Mouse (Mus musculus) monocyte, adult 5-6 weeks (primary cell): ENCODE data around the gene Acer3. TPM values are rescaled to one million over a fixed set of nuclear protein-coding genes. Genes with fewer than 3 reads are reported as not detected.

ENCODE experiments used
- ATAC-seq: fragments of 153-309, 156-312 bp; replicated peaks from 2 replicates; pipeline ENCODE4 v1.8.0; 2017; ENCODE audit warnings: mild to moderate bottlenecking; ENCODE audit not compliant: low TSS enrichment, insufficient number of reproducible peaks, severe bottlenecking, poor library complexity, low FRiP score
- total RNA-seq: library from RNA; stranded (forward); fragments of 200-1000, 200-491, 200-594 nt; gene quantifications from 3 replicates; pipeline ENCODE4 v1.2.3, GENCODE M21; 2017

Gene Acer3
- total RNA-seq, 1 experiment from 2014 or later, result 164 TPM

GRCm38 (mm10) chr7:98340343-98340742, 19.3 kb upstream of the Acer3 start:
- ATAC-seq, result no peak

GRCm38 (mm10) chr7:98333987-98334386, 13.0 kb upstream of the Acer3 start:
- 0 out of 2 replicates have a peak, but pooled peaks have one; percentile 23 for ATAC-seq

DNA sequence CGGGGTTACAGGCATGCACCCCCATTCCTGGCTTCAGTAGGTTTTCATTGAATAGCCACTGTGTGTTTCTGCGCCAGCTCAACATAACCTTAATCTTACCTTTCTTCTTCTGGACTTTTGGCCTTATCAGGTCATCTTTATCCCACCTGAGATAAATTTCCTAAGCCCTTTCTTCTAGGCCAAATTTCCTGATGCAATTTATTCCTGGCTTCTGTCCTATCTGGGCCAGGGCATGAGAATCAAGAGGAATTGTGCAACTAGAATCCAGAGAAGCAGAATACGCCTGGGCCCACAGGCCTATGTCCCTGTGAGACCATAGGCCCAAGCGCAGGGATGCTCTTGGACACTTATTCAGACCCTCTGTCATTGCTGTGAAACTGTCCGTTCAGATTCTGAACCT, 12.5 kb upstream of the Acer3 start:
- no peak for ATAC-seq

- ATAC-seq, result no peak
Observed at GRCm38 (mm10) chr7:98332678-98333397, 11.8 kb upstream of the Acer3 start.

- ATAC-seq, result no peak
Observed at GRCm38 (mm10) chr7:98331932-98332331, 10.9 kb upstream of the Acer3 start.

DNA sequence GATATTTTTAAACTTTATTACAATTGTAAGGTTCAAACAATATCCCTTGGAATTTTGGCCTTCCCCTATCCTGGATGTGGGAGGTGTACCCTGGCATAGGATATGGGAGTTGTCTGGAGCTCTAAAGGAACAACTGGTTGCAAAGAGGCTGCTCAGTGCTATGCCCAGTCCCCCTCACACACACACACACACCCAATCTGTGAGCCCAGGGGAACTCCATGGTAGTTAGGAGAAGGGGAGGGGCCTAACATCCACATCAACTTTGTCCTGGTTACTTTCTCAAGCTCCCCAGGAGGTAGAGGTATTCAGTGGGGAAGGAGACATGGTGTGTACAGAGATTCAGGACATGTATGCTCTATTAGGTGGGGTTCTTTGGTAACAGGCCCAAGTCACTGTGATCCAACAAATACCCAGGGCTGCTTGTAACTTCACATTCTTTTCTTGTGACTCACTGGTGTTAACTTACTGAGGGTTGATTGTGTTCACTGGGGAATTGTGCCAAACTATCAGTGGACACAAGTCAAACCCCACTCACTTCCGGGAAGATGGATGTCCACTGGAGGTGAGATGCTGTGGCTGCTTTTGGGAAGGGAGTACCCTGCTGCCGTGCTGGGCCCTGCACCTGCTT, 9.5 kb upstream of the Acer3 start:
- no peak for ATAC-seq

DNA sequence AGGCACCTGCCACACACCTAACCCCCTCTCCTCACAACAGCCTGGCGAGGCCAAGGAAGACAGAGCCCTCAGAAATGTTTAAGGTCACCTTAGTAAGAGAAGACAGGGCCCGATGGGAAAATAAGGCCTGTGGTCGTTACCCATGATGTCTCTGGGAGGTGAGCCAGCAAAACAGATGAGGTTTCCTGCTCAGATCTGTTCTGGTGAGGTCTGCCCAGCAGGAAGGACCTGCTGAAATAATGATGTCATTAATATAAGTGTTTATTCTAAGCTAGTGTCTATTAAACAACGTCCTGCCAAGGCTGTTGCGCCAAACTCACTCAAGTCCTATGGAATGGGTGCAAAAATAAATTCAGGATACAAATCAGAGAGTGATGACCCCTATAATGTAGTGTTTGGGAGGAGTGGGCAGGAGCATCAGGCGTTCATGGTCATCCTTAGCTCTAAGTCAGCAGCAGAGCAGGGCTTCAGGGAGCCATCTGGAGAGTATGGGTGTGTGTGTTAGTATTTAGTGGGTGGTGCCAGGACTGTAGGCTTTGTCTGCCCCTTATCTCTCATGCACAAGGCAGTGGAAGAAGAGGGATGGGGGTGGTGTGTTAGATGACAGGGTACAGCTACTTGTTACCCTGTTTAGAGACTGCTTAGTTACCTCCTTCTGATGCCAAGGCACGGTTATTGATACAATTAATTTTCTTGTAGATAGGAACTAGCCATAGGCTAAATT, 8.8 kb upstream of the Acer3 start:
- ATAC-seq, result no peak

DNA sequence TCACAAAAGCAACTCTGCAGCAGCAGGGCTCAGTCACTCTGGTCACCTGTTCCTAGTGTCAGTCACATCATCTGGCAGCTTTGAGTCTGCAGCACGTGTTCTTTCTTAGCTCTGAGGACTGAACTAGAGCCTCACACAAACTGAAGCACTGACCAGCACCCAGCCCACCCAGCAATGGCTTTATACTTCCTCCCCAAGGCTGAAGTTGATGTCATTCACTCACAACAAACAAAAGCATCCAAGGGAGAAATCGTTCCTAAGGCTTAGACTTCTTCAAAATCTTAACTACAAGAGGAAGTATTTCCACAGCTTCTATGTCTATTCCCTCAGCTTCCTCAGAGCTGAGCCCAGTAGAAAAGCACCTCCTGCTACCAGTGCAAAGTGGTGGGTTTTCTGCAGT, 7.3 kb upstream of the Acer3 start:
- ATAC-seq, result 0 out of 2 replicates have a peak, but pooled peaks have one; percentile 28

DNA sequence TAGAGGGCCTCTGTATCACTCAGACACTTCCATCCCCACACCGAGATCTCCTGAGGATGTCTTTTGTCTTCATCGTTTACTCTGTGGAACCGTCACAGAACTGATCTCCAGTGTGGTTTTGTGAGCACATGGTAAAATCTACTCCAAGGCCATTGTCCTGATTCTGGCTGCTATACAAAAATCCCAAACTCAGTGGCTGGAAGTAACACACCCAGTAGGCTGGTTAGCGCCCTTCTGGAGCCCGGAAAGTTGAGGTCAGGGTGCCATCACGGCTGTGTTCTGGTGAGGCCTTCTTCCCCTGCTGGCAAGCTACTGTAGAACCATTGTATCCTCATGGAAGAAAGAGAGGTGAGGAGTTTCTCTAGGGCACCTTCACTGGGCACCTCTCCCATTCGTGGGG, 5.0 kb upstream of the Acer3 start:
- ATAC-seq, result no peak

GRCm38 (mm10) chr7:98324228-98324627, 3.2 kb upstream of the Acer3 start:
- ATAC-seq, result no peak

- ATAC-seq, result no peak
Observed at GRCm38 (mm10) chr7:98323288-98324019, 2.4 kb upstream of the Acer3 start.

GRCm38 (mm10) chr7:98322415-98322814, 1.4 kb upstream of the Acer3 start:
- 0 out of 2 replicates have a peak, but pooled peaks have one; percentile 50 for ATAC-seq

DNA sequence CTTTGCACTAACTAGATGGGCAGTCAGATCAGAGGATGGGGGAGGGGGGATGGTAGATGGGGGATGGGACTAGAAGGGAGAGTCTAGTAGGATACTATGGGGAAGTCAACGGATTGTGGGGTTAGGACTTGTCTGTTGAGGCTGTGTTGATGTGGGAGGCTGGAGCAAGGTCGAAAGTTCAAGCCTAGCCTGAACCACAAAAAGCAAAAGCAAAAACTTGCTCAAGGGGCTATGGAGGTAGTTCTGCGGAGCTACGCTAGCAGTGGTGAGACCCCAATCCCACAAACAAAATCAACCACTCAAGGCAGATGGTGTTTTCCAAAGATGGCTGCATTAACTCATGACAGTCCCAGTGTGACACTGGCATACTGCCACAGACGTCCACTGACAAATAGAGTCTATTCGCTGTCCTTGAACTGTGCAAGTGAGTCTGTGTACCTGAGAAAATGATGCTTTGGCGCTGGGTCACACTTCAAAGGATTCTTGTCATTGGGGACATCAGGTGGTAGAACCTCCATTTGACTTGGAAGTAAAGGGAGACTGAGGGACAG, 927 bp downstream of the Acer3 start:
- no peak for ATAC-seq

DNA sequence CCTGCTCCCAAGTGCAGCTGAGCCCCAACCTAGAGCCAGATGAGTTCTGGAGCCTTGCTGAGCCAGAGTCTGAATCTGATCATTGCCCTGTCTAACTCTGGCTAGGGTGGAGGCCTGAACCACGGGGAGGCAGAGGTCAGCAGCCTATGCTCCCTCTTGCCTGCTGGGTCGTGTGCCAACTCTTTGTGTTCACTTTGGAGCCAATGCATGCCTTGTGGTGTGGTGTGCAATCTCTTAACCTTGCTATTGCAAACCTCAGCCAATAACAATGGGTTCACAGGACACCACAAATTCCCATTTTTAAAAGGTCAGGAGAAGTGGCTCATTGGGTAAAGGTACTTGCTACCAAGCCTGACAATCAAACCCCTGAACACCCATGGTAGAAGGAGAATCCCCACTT, 4.4 kb downstream of the Acer3 start:
- peak; percentile 72 for ATAC-seq

DNA sequence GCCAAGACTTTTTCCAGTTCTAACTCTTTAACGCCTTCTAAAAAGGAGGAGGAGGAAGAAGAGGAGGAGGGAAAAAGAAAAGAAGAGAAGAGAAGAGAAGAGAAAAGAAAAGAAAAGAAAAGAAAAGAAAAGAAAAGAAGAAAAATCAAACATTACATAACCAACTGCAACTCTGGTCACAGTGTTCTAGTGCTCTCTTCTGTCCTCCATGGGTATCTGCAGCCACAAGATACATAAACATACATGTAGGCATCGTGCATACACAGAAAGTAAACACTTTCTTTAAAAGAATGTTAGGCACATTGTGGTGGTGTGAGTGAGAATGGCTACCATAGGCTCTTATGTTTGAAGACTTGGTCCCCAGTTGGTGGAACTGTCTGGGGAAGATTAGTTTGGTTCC, 5.9 kb downstream of the Acer3 start:
- ATAC-seq, result no peak

GRCm38 (mm10) chr7:98312185-98312920, 8.7 kb downstream of the Acer3 start:
- no peak for ATAC-seq

DNA sequence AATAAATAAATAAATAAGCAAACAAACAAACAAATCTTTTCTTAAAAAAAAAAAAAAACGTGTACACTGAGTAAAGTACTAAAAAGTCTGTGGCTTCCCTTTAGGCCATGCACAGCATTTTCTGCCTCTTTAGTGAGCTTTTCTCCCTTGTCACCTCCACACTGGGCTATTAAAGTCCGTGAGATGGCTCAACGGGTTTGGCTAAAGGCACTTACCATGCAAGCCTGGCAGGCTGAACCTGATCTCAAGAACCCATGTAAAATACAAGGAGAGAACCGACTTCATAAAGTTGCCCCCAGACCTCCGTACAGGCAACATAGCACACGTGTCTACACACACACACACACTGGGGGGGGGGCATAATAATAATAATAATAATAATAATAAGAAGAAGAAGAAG, 10.7 kb downstream of the Acer3 start:
- no peak for ATAC-seq
